Mouse (Mus musculus) layer of hippocampus, adult 6 months (tissue): ENCODE results near the gene Tdrd7. TPM values are rescaled to one million over a fixed set of nuclear protein-coding genes. Genes with fewer than 3 reads are reported as not detected.

Source experiments
- long read RNA-seq, 2 experiments: library from polyadenylated mRNA; unstranded; transcript quantifications; one replicate each; pipeline ENCODE4 v2.0.0; 2019 to 2020
- polyA plus RNA-seq: library from polyadenylated mRNA; unstranded; fragments of <200 nt; fragmentation: Nextera tagmentation; gene quantifications from 2 replicates; pipeline ENCODE4 v1.2.3, GENCODE M21; 2021

Gene Tdrd7
- polyA plus RNA-seq, result 12.2 and 14.7 TPM in 2 replicates
- long read RNA-seq, experiment 1, partial matches to known transcripts, result 9 of 15 reads
- long read RNA-seq, experiment 1, other reads (novel, unspliced or antisense), result 3 of 15 reads
- long read RNA-seq, experiment 2, transcript Tdrd7-201 (17 exons, 3,716 nt), result major isoform, 47 of 74 reads
- long read RNA-seq, experiment 2, partial matches to known transcripts, result 14 of 74 reads
- long read RNA-seq, experiment 2, other reads (novel, unspliced or antisense), result 12 of 74 reads

DNA sequence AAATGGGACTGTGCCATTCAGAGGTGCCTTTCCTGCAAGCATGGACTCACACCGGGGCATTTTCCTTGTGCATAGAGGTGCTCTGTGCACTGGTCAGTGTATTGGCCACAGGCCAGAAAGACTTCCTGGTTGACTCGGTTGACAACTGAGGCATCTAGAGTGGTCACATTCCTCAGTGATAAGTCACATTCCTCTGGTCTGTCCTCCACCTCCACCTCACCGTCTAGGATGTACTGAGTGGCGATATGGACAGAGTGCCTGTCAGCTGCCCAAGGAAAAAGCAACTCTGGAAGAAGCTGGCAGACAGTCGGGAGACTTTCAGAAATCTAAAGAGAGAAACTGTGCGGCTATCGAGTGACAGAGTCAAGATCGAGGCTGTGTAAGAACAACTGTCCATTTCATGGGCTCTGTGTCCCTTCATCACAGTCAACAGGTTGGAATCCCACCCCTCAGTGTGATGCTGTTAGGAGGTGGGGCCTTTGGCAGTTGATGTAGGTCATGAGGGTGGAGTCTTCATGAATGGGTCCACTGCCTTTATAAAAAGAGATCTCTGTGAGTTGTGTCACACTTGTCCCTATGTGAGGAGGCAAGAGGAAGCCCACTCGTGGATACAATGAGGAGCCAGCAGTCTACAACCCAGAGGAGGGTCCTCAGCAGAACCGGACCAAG is at the start of gene Tdrd7:
Gene Tdrd7 (plus strand): TSS at position 564 of the 669 bp plus-strand sequence.

DNA sequence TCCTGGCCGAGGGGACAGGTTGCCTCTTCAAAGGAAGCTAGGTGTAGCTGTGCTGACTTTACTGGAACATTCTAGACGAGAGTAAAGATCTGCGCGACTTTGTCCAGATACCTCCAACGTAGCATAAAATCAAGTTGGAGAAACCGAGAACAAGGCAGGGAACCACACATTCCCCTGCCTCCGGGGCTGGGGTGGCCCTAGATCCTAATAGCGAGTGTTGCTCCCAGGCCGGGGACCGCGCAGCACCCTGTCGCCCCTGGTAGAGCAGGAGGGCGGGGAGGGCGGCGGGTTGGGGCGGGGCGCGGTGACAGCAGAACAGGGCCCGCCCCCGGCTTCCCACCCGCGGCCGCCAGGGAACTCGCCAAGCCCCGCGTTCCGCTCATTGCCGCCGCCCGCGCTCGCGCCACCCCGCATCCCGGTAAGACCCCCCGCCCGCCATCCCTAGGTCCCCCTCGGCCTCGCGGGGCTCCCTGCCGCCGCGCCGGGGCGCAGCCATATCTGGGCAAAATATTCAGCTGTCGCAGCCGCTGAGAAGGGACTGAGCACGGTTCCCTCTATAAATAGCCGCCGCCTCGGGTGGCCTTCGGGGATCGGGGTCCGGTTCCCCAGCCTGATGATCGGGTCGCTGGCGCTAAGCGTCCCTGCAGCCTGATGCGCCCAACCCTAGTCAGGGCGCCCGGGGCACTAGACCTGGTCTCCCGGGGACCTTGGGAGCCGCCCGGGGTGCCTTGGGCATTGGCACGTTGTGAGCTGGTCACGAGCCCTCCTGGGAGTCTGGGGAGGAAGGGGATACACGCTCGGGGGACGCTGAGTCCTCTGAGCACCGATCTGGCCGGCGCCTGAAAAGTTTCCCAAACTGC is 74.0 kb downstream of the Tdrd7 start, which contains the start of gene Tmod1:
Gene Tmod1 (plus strand): TSS at position 44 of the 860 bp plus-strand sequence.

Other genes with a start within 250 kb of the Tdrd7 start
- gene Aldh1b1, start 166.3 kb upstream of the Tdrd7 start, polyA plus RNA-seq, result 8.6 and 9.8 TPM in 2 replicates
- 1.0 and 1.4 TPM in 2 replicates for gene Igfbpl1, start 138.4 kb upstream of the Tdrd7 start, polyA plus RNA-seq
- gene Stra6l, start 116.7 kb upstream of the Tdrd7 start, polyA plus RNA-seq, result 0.06 TPM in 1 of 2 replicates, not detected in the other
- 0.39 and 0.87 TPM in 2 replicates for gene Ccdc180, start 75.0 kb upstream of the Tdrd7 start, polyA plus RNA-seq
- 18.5 and 19.3 TPM in 2 replicates for gene Tmod1, start 73.6 kb downstream of the Tdrd7 start, polyA plus RNA-seq
- gene Ncbp1, start 173.3 kb downstream of the Tdrd7 start, polyA plus RNA-seq, result 26.5 and 30.6 TPM in 2 replicates
- 7.3 and 7.9 TPM in 2 replicates for gene Tstd2, start 173.4 kb downstream of the Tdrd7 start, polyA plus RNA-seq
- gene Xpa, start 231.0 kb downstream of the Tdrd7 start, polyA plus RNA-seq, result 26.1 and 26.5 TPM in 2 replicates